Mouse (Mus musculus) liver, embryonic 14.5 days (tissue): ENCODE data around the gene Eefsec. TPM values are rescaled to one million over a fixed set of nuclear protein-coding genes. Genes with fewer than 3 reads are reported as not detected.

Source experiments
- ATAC-seq: fragments of 200-750 bp; cut with Nextera tagmentation; 2 replicates; pipeline ENCODE4 v1.8.0; 2017; ENCODE audit warnings: moderate number of reproducible peaks, mild to moderate bottlenecking, moderate library complexity; ENCODE audit not compliant: insufficient read depth
- DNase-seq, 3 experiments: peaks; one replicate each; pipeline ENCODE4 v3.0.0-alpha.2; 2012 to 2013; ENCODE audit warnings: low read depth in 3 of 3, low spot score in 3 of 3
- H3K27ac ChIP-seq: fragments of 300-500 bp; sonication (generic); 2 replicates; pipeline ENCODE4 v1.5.1; 2014; ENCODE audit warnings: moderate library complexity, mild to moderate bottlenecking, control low read depth, inconsistent platforms
- H3K27me3 ChIP-seq: fragments of 300-500 bp; sonication (generic); 2 replicates; pipeline ENCODE4 v1.6.1; 2014; ENCODE audit warnings: mild to moderate bottlenecking, low read length, moderate library complexity; ENCODE audit not compliant: control insufficient read depth, insufficient read depth
- H3K36me3 ChIP-seq: fragments of 300-500 bp; sonication (generic); replicated peaks from 2 replicates; pipeline ENCODE4 v1.6.1; 2014; ENCODE audit warnings: low read depth; ENCODE audit not compliant: control insufficient read depth, insufficient read depth
- H3K4me1 ChIP-seq, 2 experiments: fragments of 200-500 bp in 1 of 2; fragments of 300-500 bp in 1 of 2; sonication (generic) in 1 of 2; replicated peaks; 2 replicates each; pipeline ENCODE4 v1.6.1; 2012 to 2014; ENCODE audit warnings: antibody characterized with exemption in 1 of 2, inconsistent platforms in 1 of 2, low read length in 1 of 2; ENCODE audit not compliant: control insufficient read depth in 2 of 2, insufficient read depth in 2 of 2
- H3K4me2 ChIP-seq: fragments of 300-500 bp; sonication (generic); 2 replicates; pipeline ENCODE4 v1.6.1; 2014; ENCODE audit warnings: low read depth, mild to moderate bottlenecking, control low read depth, moderate library complexity
- H3K4me3 ChIP-seq, 2 experiments: fragments of 200-500 bp in 1 of 2; fragments of 300-500 bp in 1 of 2; sonication (generic) in 1 of 2; 2 replicates each; pipeline ENCODE4 v1.5.1; 2012 to 2014; ENCODE audit warnings: low read depth in 2 of 2, low read length in 2 of 2, mild to moderate bottlenecking in 2 of 2, control low read depth in 1 of 2, inconsistent platforms in 1 of 2, moderate library complexity in 1 of 2; ENCODE audit not compliant: insufficient read depth in 1 of 2
- H3K9ac ChIP-seq: fragments of 300-500 bp; sonication (generic); replicated peaks from 2 replicates; pipeline ENCODE4 v1.6.1; 2014; ENCODE audit warnings: mild to moderate bottlenecking, control low read depth, moderate library complexity
- H3K9me3 ChIP-seq: fragments of 300-500 bp; sonication (generic); 2 replicates; pipeline ENCODE4 v1.6.1; 2016; ENCODE audit warnings: low read length, mixed read lengths; ENCODE audit not compliant: control insufficient read depth
- CTCF ChIP-seq: IDR thresholded peaks from 2 replicates; pipeline ENCODE4 v1.5.1; 2016; ENCODE audit warnings: antibody characterized with exemption, low read depth, control low read depth
- EP300 ChIP-seq: IDR thresholded peaks from 2 replicates; pipeline ENCODE4 v1.6.1; 2016; ENCODE audit warnings: antibody characterized with exemption, low read depth
- whole genome bisulfite sequencing: fragments of 180-500 bp; shearing (Covaris S2); extraction: QIAGEN DNeasy Blood & Tissue Kit; methylation state at CpG from one replicate; pipeline ENCODE4 v1.1.7; 2014; ENCODE audit not compliant: insufficient replicate concordance; 5-methylcytosine and 5-hydroxymethylcytosine counted together
- polyA plus RNA-seq, 2 experiments: library from polyadenylated mRNA; depleted of rRNA in 1 of 2; stranded (reverse) in 1 of 2; unstranded in 1 of 2; fragments of >200 nt; fragmentation: Nextera tagmentation in 1 of 2; extraction: Ambion mirVana in 1 of 2; gene quantifications; 2 replicates each; pipeline versions ENCODE4 v1.2.1 to v1.2.3; 2012 to 2014

Gene Eefsec
- polyA plus RNA-seq, 2 experiments: 9.7 to 14.3 TPM

DNA sequence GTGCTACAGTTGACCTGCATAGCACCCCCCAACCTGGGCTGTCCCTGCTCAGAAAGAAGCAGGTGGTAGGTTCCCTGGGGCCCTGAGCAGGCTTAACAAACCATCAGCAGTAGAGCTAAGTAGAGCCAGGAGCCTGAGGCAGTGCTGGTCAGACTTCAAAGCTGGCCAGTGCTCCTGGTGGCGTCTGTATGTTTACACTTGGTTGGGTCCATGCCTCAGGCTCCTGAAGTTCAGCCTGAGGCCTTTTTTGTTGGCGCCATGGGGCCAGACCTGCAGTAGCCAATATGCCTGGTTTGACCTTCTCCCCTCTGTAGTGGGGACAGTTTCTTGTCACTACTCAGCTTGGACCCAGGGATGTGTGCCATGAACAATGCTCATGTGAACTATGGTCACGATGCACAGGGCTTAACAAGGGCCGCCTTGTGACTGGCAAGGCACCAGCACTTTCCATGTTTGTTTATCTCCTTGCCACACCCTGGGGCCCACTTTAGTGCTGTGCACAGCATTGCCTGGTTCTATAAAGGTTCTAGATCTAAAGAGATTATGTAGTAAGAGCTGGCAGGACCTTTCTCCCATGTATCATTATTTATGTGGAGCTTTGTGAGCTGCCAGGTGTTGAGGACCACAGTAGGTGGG is 153.9 kb downstream of the Eefsec start:
- Histone ChIP-seq H3K9ac (no peak overlapping the region), H3K4me3 (no peak overlapping the region), H3K4me2 (peak overlapping the region; percentile 20; the same call in 1 of the 2 replicates), H3K27me3 (no peaks in the 10 kb centered on the region), H3K9me3 (no peaks in the 10 kb centered on the region), H3K36me3 (no peaks in the 10 kb centered on the region; the same call in 1 of the 2 replicates), H3K27ac (no peak overlapping the region), H3K4me1 (peaks cover 13 to 15% of the 10 kb centered on the region in 2 experiments)
- peak; percentile 64 for ATAC-seq
- WGBS: 38% methylated on average over 4 of the region's 4 CpGs
- DNase-seq: peak; percentile 17 to 28 (median 24)
- 0 out of 2 replicates have a peak, but pooled peaks have one; percentile 8 for TF ChIP-seq CTCF
- TF ChIP-seq EP300: no peak

DNA sequence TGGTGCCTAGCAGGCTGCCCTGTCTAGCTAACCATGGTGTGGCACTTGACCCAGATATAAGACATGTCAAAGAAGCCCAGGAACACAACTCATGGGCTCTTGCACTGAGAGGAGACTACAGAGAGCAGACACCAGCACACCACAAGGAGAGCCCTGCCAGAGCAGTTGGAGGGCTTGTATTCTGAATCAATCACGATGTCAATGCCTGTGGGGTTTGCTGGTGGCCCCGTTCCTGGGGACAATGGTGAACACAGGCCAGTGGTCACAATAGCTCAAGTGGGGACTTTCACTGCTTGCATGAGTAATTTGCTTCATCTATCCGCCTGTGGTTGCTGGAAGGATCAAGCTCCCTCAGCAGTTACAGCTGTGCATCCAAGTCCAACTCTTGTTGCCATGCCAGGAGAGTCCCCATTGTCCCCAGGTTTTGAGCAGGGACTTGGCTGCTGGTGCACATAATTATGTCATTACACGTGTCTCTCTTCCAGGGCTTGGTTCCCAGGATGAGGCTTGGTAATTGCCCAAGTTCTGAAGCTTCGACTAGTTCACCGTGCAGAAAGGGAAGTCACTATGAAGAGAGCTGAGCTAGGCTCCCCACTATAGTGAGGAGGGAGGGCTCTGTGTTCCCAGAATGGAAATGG is 156.1 kb downstream of the Eefsec start:
- peaks cover 13 to 15% of the 10 kb centered on the region in 2 experiments for H3K4me1 ChIP-seq
- no peaks in the 10 kb centered on the region for H3K36me3 ChIP-seq
- no peak overlapping the region for H3K27ac ChIP-seq
- TF ChIP-seq CTCF (no peak), EP300 (no peak)
- no peak overlapping the region for H3K4me3 ChIP-seq
- H3K4me2 ChIP-seq: no peak overlapping the region
- no peak for DNase-seq
- no peaks in the 10 kb centered on the region for H3K9me3 ChIP-seq
- no peak for ATAC-seq
- no peaks in the 10 kb centered on the region for H3K27me3 ChIP-seq
- H3K9ac ChIP-seq: no peak overlapping the region
- WGBS: 65% methylated on average over 6 of the region's 6 CpGs

DNA sequence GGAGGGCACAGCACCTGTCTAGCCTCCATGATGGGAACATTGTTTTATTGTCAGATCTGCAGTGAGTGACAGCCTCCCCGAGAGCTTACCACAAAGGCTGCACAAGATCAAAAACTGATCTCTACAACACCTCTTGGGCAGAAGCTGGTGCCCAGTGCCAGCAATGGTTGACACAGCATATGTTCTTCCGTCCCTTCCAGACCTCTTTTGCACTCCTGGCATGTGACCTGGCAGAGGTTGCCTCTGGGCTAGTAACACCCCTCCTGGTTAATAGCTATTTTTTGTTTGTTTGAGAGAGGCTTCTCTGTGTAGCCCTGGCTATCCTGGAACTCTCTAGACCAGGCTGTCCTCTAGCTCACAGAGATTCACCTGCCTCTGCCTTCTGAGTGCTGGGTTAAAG is 168.2 kb downstream of the Eefsec start:
- H3K27me3 ChIP-seq: no peaks in the 10 kb centered on the region
- no peaks in the 10 kb centered on the region for H3K9me3 ChIP-seq
- 60% methylated on average over 2 of the region's 2 CpGs for WGBS
- DNase-seq: no peak
- no peak for ATAC-seq
- no peak overlapping the region for H3K9ac ChIP-seq
- no peaks in the 10 kb centered on the region for H3K4me1 ChIP-seq
- H3K4me3 ChIP-seq: no peak overlapping the region
- TF ChIP-seq EP300 (no peak), CTCF (no peak)
- no peak overlapping the region for H3K4me2 ChIP-seq
- no peaks in the 10 kb centered on the region for H3K36me3 ChIP-seq
- H3K27ac ChIP-seq: no peak overlapping the region

DNA sequence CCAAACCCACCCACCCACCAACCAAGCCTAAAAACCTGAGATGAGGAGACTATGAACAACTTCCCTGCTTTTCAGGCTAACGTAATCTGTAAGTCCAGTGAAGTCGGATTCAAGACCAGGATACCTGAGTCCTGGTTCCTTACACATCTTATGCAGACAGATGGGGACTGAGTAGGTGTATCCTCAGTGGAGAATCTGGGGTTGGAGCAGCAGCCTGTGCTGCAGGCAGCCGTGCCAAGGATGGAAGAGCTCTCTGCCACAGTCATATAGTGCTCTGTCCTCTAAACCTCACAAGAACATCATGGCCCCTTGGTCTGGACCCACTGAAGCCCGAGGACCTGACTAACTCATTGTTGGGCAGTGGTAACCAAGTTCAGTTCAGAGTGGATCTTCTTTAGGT is 169.1 kb downstream of the Eefsec start:
- Histone ChIP-seq H3K9me3 (no peaks in the 10 kb centered on the region), H3K4me3 (no peak overlapping the region), H3K27me3 (no peaks in the 10 kb centered on the region), H3K36me3 (no peaks in the 10 kb centered on the region), H3K4me2 (no peak overlapping the region), H3K9ac (no peak overlapping the region), H3K4me1 (no peaks in the 10 kb centered on the region), H3K27ac (no peak overlapping the region)
- no peak for TF ChIP-seq EP300
- no peak for TF ChIP-seq CTCF
- DNase-seq: no peak
- ATAC-seq: no peak
- 77% methylated on average over 4 of the region's 4 CpGs for WGBS

DNA sequence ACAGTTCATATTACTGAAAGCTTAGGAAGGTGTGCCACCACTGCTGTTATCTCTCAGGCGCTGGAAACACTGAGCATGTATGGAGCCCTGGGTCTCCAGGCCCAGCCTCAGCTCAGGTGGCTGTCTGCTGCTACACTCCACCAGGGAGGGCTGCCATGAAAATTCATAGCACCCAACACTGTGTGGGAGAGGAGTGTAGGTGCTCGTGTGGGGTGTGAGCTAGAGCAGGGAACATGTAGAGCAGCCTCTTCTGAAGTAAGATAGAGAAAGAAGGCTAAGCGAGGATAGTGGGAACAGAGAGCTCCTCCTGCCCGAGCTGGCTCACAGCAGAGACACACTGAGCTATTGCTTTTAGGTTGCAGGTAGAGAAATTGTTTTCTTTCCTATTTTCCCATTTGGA is 170.1 kb downstream of the Eefsec start:
- no peak for TF ChIP-seq EP300
- no peak for TF ChIP-seq CTCF
- H3K4me1 ChIP-seq: no peaks in the 10 kb centered on the region
- WGBS: 67% methylated on average over 4 of the region's 4 CpGs
- no peak overlapping the region for H3K9ac ChIP-seq
- H3K27ac ChIP-seq: no peak overlapping the region
- H3K36me3 ChIP-seq: no peaks in the 10 kb centered on the region
- no peak overlapping the region for H3K4me3 ChIP-seq
- no peak overlapping the region for H3K4me2 ChIP-seq
- ATAC-seq: no peak
- H3K9me3 ChIP-seq: no peaks in the 10 kb centered on the region
- DNase-seq: no peak
- H3K27me3 ChIP-seq: no peaks in the 10 kb centered on the region
